Mouse (Mus musculus) brain, embryonic 18.5 days (tissue): ENCODE measurements at regions not wholly inside any gene's neighbourhood (a gene's known extent, or its start where the extent isn't known, plus 50 kb on each side); places are given as distances from the start of the nearest gene placed in this dataset.

Source experiments
- DNase-seq: peaks from one replicate; pipeline ENCODE4 v3.0.0-alpha.2; 2012; ENCODE audit warnings: low read depth, low spot score

DNA sequence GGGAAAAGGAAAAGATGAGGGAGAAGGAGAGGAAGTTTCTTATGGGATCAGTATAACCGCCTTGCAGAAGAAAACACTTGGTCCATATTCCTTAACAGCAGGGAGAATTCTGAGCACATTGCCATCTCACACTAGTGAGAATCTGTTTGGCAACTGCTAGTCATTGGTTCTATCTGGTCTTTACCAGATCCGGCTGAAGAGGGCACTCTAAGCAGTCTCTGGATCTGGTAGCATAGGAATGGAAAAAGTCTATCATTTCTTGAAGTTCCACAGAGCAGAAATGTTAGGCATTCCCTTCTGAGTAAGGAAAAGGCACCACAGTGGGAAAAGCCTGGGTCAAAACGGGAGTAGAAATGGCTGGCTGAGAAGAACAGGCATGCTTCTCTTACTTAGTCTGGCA lies 315.4 kb upstream of the Apob start:
- DNase-seq, result no peak

DNA sequence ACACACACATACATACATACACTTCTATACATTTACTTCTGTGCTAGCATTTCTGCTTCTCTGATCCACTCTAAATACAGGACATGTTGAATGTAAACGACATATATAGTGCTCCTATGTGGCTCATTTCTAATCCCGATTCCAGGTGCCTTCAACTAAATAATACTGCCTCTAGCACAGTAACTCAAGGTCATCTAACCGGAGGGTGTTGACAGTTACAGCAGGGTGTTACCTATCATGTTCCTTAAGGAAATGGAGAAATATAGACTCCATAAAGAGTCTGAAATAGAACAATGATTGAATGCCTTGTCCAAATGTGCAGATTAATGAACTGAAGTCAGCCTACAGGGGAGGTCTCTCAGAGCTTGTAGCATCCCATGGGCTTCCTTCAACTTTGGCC lies 307.3 kb upstream of the Apob start:
- no peak for DNase-seq

DNA sequence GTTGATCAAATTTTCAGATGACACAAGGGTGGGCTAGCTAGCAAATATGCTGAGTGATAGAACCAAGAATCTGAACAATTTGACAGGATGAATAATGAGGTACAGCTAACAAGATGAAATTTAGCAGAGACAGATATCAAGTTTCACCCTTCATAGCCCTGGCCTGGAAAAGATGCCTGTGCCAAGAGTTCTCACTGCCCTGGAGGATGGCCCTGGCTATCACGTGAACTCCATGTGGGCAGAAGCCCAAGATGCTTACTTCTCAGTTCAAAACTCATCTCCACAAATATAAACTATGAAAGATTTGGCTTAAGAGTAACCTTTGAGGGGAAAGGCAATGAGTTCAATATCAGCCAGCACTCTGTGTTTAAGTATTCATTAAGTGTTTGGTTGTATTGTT lies 306.9 kb upstream of the Apob start:
- DNase-seq, result no peak

DNA sequence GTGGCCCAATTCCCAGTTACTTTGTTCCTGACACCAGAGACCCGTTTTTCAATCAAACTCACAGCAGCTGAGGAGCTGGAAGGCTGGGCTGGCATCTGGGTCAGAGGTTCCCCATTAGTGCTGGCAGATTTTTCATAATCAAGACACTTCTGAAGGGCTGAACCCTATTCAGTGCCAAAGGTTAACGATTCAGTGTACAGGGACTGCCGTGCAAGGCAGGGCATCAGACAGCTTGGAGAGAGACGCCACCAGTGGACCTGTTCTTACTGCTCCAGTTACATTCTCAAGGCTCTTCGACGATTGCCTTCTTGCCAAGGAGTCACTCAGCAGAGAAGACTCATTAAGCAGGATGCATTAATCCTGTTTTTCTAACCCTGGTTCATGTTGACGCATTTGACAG lies 285.5 kb upstream of the Apob start:
- DNase-seq, result no peak

DNA sequence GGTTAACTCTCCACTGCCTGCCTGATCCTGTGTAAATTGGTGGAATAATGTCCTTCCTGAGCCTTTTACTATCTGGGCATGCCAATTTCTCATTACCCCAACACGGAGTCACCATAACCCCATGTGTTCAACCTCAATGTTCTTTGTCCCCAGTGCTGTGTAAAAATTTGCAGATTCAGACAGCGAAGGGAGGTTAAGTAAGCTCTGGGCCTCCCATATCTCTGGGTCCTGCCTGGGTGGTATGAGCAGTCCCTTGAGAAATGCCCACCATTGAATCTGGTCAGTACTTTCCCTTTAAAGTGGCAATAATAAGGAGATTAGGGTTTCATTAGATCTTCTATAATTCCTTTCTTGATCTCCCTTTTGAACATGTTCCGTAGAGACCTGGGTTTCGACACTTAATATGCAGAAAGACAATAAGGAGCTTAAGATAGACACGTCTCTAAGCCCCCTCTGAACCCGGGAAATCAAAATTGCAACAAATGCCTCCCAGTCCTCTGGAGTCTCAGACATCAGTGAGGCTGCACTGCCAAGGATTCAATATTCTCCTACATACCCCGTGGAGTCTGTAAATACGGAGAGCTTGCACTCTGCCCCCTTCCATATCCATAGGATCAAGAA lies 279.0 kb upstream of the Apob start:
- DNase-seq, result no peak

DNA sequence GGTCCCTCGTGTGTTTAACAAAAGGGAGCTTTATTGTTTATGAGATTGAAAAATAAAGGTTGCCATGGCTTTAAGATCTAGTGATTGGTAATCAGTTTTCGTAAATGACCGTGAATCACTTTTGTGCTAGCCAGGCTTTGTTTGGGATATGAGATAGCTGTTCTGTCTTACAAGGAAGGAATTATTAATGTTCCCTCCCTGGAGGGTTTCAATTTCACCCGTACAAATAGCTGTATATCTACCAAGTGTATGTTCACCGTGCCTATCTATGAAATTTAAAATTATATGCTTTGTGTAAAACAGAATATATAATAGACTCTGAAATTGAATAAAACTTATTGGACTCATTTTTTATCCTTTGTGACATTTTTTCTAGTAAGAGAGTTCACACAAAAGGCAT lies 268.3 kb upstream of the Apob start:
- DNase-seq, result no peak

DNA sequence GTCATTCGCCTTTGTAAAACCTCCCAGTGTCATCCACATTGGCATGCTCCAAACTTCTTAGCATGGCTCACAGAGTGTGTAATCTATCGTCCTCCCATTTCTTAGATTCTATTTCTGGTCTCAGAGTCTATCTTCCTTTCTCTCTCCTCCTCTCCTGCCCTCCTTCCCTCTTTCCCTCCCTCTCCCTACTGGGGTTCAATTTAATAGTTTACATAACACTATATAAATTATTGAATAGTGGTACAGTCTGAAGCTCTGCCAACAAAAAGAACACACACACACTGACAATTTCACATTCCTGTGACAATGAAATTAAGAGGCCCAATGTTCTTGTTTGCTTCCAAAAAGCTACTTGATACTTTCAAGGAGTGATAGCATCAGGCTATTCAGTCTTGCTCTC lies 267.6 kb upstream of the Apob start:
- DNase-seq, result no peak

DNA sequence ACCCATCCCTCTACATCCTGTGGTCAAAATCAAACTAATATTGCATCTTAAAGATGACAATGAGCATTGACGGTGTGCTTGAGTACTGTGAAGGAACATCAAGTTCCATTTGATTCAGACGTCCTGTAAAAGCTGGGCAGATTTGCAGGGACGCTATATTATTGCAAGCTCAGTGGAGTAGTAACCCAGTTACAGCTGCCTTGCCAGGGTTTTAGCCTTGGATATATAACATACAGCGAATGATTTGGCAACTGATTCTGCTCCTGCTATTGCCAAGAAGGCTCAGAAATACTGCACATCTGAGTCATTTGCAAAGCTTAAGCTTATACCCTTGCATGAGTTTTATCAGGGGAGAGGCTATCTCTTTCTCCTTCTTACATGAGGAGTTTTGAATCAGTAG lies 262.4 kb upstream of the Apob start:
- no peak for DNase-seq

DNA sequence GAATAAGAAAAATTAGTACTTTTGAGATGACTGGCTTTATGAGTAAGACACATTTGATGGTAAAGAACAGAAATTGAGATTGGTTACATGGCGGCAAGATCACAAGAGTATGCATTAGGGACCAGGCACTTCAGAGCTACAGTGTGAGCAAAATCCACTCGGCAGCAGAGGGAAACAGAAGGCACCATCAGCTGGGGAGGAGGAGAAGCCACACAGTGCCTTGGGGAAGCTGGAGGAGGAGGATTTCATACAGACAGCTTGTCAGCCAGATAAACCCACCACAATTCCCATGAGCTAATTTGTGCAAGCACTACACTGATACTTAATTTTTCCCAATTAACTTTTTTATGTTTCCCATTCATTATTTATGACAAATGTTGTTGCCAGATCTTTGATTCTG lies 258.9 kb upstream of the Apob start:
- DNase-seq, result peak; percentile 18

DNA sequence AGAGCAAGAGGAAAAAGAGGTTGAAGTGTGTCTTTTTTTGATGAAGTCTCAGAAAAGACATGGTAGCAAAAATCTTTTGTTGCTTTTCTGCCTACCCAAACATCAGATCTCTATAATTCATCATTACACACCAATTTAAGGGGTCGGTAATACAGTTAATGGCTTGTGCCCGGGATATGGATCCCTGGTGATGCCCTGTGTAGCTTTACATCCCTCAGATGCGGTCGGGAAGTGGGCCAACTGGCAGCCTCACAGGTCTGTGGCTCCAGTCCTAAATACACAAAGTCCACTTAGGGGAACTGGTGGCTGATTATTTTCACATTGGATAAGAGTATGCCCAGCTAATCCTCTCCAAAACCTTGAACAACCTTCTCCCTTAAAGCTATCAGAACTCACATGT lies 258.4 kb upstream of the Apob start:
- no peak for DNase-seq

DNA sequence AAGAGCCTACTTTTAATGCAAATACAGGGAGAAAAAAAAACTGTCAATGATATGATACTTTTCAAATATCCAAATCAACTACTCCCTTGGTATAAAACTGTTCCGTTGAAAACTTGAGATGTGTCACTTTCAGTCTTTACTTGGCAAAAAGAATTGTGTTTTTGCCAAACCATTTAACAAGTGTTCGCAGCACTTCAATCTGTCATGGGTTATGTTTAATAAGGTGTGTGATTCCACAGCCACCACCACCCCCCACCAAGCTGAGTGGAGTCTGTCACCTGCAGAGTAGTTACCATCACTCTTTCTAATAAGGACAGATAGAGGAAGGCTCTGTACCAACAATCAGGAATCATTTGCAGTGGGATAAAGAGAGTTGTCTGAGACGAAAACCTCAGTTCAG lies 252.5 kb upstream of the Apob start:
- no peak for DNase-seq

DNA sequence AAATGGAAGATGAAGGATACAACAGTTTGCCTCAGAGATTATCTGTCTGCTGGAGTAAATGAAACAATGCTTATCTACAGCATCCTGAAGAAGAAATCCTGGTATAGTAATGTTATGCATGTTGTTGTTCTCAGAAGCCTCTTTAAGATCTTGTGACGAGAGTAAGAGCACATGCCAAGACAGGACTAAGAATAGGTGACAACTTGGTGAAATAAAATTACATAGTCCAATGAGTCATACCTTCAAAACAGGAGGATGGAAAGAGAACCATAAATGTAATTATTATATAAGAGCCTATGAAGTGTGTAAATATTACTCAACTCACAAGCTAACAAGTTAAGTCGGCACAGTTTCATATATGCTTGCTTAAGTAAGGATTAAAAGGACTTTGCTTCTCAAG lies 239.4 kb upstream of the Apob start:
- no peak for DNase-seq

DNA sequence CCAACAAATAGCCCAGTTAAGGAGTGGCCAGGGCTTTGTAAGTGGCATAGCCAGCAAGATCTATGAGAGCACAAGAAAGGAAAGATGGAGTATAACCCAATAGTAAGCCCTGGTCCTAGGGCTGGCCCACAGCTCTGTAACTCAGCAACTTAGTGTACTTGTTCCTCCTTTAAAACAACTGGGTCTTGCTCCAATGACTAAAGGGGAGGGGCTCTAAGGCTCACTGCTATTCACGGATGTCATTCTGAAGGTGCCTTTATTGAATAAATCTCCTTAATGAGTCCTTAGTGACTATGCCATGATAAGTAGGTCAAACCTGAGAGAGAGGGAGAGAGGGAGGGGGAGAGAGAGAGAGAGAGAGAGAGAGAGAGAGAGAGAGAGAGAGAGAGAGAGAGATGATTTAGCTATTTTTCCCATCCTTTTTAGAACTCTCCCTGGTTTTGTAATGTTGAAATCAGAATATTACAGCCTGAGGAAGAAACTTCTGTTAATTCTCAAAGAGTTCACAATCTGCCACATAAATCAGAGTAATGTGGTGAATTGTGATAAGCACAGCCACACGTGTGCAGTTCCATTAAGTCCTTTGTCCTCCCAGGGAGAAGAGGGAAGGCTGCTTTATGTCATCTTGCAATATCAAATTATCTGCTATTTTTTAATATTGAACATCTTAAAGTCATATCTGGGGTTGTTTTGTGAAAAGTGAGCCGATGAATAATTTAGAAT lies 238.7 kb upstream of the Apob start:
- no peak for DNase-seq

DNA sequence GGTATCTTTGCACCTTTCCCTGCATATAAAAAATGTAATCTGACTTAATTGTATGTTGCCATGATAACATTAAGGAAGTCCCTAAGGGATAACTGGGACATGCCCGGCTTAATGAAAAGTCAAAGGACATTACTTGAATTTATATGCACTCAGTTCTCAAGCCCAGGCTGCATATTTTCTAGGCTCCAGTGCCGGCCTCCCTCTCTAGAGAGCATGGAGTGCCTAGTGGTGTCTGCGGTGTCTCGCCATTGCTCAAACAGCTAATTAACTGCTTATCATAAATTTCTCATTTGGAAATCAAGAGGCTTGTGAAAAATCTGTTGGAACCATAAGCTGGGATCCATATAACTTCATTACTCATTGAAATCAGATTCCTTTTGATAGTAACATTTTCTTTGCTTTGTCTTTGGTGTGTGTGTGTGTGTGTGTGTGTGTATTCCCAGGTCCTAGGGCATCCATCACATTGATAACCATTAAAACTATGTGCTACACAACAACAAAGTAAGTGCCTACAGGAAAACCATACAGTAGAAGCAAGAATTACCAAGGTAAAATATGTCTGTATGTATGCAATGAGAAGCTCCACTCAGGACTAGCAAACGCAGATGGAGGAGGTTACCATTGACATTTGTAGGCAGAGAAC lies 238.0 kb upstream of the Apob start:
- DNase-seq, result no peak

DNA sequence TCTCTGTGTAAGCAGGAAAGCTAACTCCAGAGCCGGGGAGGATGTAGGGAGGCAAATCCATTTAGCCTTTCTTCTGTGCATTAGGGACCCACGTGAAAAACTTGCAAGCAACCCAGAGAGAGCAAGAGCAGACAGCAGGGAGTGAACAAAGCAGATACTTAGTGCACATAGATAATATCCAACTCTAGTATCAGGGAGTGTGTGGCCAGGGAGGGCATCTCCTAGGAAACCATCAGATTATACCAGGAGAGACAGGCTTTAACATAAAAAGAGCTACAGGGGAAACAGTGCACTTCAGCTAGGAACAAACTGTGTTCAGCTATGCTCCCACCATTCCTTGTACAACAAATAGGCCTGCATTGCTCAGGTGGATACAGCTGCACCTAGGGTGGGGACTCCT lies 230.7 kb upstream of the Apob start:
- DNase-seq, result no peak

DNA sequence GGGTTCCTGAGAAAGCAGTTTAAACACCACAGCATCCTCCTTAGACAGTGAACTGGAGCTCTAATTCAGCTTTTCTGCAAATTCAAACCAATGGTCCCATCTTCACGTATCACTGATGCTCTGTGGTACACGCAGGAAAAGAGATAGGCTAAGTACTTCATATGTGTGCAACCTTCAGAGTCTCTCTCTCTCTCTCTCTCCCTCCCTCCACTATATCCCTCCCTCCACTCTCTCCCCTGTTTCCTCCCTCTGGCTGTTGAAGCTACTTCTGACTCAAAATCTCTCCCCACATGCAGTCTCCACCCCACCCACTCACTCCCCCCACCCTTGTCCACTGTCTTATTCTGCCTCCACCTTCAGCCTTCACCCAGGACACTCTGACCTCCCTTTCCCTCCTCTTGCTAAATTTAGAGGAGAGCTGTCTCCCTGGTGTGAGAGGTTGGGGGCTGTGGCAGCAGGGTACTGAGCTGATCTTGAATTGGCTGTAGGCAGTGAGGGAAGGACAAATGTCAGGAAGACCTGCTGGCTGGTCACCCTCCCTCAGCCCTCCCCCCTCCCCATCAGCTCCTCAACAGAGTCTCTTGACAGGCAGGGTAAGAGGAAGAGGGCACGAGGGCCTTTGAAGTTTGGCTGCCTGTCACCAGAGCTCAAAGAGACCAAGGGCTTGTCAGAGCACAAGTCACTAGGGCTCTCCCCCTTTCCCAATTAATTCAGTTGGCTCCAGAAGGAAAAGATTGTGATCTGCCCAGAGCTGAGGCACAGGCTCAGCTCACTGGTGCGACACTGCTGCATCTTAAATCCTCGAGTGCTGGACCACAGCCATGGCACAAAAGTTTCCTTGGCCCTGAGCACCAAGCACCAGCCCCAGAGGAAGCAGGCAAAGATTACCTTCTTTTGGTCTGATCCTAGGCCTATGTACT lies 227.9 kb upstream of the Apob start:
- no peak for DNase-seq

DNA sequence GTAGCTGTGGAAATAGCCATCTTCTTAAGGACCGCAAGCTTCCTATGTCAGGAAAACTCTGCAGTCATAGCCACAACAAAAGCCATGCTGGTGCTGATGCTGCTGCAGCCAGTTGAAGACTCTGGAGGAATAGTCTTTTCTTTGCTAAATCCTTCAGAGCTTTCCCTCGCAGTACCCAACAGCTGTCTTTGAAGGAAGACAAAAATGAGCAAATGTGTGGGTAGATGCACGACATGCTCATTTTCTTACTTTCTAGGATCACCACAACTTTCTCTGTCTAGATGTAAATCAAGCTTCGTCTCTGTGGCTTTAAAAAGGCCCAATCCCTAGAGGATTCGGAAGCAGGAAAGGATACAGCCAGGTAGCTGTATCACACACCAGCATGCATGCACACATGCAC lies 222.6 kb upstream of the Apob start:
- no peak for DNase-seq

DNA sequence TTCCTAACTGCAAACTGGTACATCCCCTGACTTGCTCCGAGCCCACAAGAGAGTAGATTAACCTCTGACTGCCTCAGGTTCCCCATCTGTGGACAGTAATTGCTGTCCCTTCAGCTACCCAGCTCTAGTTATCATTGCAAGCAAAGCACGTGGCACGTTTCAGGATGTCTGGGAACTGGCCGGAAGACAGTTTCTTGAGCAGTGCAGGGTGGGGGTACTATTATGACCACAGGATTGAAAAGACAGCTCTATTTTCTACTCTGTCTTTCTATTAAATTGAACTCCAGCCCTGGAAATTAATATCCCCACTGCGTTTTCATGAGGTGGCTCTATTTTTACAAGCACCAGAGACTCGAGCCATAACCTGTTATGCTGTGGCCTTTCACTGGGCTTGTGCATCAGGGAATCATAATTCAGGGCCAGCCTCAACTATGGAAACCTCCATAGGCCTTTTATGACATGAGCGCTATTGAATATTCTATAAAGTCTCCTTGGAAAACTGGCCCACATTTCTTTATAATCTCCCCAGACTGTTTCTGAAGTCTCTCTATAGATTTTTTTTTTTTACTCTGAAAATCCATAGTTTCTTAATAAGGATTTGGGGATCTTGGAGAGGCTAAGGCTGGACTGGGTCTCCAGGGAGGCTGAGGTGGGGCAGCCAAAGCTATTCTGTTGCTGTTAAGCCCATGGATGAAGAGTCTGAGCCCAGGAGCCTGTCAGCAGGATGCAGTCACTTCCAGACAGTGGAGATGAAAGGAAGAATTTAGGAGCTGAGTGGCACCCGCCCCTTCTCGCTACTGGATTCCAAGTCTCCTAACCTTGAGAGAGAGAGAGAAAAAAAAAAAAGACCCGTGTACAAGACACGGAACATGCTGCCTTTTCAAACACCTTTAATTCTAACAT lies 212.4 kb upstream of the Apob start:
- no peak for DNase-seq

DNA sequence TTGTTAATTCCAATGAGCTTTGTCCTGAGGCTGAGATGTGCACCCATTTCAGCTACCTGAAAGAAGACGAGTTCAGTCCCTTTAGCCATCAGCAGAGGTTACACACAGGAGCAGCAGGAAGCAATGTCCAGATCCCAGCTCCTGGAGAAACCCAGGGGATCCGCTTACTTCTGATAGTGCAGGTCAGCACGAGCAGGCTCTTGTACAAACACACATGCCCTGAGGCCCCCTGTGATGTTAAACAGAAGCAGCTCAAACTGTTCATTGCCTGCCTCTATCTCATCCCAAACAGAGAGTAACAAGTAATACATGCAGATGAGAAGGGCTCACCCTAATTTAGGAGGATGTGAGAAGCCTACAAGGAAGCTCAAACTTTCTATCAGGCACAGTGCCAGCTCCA lies 203.3 kb upstream of the Apob start:
- DNase-seq, result no peak

DNA sequence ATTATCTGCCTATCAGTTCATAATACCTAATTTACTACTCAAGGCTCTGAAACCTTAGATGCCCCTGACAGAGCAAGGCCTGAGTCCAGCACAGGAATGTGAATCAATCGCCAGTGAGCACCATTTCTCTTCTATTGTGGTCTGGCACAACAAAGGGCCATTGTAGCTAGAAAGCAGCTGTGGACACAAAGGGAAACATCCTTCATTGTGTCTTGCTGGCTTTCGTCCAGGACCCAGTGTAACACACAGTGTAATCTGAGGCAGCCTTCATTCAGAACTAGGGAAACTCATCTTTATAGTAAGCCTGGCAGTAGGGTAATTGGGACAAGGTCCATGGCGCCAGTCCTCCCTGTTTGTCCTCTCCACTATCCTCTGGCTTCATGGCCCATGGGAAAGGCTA lies 201.1 kb upstream of the Apob start:
- DNase-seq, result no peak
